Mouse (Mus musculus): Measurements from ENCODE around the gene D630003M21Rik. TPM values are rescaled to one million over a fixed set of nuclear protein-coding genes. Genes with fewer than 3 reads are reported as not detected.
A peak's percentile ranks its signal among the peaks of the same experiment; 100 is the strongest.

D630003M21Rik gene
- total RNA-seq, 2 experiments from 2014 or later = 1.8 to 2.0 TPM

DNA sequence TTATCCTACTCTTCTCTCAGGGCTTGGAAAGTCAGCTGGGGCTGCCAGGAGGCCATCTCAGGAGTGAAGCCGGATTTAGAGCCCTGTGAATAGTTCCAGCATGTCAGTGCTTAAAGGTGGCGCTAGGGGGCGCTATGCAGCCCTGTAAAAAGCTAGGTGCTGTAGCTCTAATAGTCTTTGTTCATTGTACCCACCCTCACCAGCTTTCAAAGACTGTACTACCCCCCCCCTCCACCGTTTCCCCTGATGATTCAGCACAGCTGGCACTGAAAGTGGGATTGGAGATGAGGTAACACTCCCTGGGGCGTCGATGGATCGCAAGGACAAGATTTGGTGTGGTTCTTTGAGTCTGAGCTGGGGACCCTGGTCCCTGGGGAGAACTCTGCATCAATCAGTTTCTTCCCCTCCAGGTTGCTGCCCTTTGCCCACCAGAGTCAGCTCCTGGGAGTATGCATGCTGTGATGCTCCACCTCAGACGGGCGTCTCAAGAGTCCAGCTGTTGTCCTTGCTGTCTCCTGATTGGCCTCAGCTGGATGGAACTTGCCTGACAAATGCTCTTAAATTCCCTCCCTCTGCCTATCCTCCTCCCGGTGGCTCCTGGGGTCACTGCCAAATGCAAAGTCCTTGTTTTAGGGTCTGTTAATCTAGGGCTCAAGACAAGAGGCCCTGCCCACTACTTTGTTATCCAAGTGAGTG is 33.9 kb downstream of the D630003M21Rik start:
- DNase-seq = peak; percentile 38

DNA sequence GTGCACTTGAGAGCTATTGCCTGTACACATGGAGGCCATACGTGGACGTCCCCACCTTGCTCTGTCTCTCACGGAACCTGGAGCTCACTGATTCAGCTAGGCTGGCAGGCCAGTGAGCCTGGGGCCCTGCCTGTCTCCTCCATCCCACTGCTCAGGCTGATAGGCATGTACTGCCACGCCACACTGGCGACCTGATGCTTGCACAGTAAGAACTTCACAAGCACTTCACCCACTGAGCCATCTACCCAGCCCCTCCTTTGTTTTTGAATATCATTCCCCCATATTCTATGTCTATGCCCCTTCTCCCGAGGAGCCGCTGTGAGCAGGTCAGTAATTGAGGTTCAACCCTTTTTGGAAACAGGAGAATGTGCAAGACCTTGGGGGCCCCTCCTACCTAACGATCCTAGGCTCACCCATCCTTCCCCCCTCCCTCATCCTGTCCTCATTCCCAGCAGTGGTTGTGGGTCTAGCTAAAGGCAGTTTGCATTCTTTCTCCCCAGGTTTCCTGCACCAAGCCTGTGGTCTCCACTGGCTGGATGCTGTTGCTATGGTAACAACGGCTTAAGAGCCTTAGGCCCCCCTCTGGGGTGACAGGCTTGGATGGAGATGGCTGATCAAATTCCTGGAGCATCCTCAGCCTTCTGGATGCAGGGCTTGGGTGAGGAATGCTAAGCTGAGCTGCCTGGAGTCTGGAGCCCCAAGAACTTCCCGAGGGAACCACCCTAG is 35.2 kb downstream of the D630003M21Rik start:
- no peak for DNase-seq

DNA sequence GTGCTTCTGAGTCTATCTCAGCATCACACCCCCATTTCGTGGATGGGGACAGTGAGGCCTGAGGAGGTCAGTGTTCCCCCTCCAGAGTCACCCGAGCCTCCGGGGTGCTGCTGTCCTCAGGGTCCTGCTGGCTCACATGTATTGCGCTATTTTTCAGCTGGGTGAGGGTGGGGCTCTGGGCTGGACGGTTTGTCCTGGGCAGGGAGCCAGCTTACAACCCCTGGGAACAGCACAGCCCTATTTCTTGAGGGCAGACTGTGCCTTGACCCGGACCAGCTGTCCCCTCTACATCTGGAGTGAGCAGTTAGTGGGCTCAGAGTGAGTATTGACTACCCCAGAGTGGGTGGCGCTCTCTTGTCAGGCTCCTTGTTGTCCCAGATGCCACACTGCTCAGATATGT is 37.9 kb downstream of the D630003M21Rik start:
- DNase-seq = peak; percentile 84

DNA sequence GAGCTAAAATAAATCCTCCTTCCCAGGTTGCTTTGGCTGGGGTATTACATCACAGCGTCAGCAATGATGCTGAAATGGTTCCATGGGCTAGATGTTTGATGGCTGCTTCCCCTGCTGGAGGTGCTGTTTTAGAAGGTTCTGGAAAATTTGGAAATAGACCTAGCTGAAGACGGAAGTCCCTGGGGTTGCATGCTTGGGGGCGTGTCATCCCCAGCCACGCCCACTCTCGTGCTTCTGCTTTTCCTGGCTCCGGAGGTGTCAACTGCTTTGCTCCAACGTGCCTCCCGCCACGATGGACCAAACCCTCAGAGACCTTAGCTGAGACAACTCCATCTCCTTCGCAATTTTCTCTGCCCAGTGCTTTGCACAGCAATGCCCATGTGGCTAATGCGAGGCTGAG is 39.6 kb downstream of the D630003M21Rik start:
- no peak for DNase-seq

DNA sequence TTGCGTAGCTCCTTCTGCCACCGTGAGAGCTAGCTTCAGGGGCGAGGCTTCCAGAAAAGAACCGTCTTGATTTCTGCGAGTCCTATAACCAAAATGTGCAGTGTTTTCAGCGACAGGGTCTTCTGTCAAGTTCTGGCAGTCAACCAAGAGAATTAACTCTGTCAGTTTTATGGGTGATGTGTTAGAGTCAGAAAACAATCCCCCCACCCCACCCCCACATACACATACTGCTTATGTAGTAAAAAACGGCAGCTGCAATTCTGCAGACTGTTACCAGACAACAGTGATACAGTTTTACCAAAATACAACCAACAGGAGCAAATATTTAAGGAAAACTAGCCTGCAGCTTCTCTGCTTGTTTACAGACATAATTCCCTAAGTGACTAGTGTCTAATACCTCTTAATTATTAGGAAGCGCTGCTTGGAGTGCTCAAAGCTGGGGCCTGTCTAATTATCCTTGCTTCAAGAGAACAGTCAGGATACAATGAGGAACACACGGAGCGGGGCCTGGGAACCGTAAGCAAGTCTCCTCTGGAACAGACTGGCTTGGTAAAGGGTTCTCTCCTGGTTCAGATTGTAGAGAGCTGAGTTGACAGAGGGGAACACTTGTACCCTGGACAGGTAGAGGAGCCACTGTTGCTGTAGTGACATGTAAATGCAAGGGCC is 42.7 kb downstream of the D630003M21Rik start:
- DNase-seq = no peak

DNA sequence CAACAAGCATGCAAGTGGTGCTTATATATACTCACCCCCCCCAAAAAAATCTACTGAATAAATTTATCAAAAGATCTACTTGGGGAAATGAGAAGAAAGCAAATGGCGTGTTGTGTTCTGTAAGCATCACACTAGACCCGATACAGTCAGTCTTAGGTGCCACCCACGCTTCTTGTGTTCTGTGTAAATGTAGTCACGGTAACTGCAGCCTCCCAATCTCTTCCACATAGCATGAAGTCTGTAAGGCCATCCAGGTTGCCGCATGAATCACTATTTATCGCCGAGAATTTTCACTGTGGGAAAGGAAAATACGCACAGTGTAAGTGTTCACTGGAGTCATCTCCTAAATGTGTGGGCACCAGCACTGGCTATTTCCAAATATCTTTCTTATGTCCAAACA is 45.8 kb downstream of the D630003M21Rik start:
- no peak for DNase-seq

DNA sequence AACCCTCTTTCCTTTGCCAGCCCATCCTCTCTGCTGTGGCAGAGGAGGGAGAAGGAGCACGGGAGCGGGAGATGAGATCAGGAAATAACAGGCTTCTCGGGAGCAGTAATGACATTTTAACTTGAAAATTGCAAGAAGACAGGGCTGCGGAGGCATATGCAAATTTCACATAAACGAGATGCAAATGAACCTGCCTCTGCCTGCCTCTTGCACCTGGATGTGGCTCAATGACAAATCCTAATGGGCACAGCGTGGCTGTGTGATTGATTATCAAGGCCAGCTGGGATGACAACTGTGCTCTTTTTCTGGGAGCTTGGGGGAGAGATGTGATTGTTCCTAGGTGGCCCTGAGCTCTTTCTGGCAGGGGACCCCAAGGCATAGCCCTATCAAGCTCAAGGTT is 47.1 kb downstream of the D630003M21Rik start:
- no peak for DNase-seq

DNA sequence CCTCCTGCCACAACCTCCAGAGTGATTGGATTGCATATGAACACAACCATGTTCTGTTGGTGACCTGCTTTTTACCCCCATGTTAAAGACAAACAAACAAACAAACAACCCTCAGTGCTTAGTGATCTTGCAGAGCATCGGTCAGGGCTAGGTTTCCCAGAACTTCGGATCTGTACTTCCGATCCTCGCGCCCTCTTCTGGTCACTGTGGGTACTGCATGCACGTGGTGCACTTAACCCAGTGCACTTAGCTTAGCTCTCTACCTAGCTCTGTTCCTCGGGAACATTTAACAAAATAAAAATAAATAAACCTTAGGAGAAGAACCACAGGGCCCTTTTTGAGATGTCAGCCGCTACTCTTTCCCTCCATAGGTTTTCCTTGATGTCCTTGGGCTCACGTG is 48.2 kb downstream of the D630003M21Rik start:
- DNase-seq = no peak

DNA sequence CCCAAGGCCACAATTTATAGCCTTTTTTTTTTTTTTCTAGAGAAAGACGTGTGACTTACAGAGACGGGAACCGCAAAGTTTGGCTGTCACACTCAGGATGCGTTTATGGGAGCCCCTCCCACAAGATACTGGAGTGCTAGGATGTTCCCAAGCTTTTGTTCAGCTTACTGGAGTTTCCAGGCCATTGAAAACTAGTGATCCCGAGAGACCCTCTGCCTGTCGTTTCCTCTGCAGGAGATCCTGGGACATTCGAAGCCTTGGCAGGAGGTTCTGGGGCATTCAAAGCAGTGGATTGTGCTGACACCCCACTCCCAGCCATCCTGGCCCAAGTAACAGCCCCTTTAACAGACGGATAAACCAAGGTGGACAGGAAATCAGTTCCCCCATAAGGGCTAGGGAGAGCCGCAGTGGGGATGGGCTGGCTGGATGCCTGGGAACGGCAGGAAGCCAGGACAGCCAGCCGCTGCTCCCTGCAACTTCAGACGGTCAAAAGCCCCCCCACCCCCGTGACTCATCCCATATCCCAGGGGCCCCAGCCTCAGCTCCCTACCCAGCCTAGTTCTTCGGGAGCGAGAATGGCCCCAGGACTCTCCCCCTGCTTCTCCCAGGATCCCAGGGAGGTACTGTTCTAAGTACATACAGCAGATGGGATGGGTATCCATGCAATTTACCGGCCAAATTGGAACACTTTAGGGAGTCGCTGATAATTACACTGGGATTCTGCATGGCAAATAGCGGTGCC is 49.5 kb downstream of the D630003M21Rik start:
- DNase-seq = peak; percentile 82

DNA sequence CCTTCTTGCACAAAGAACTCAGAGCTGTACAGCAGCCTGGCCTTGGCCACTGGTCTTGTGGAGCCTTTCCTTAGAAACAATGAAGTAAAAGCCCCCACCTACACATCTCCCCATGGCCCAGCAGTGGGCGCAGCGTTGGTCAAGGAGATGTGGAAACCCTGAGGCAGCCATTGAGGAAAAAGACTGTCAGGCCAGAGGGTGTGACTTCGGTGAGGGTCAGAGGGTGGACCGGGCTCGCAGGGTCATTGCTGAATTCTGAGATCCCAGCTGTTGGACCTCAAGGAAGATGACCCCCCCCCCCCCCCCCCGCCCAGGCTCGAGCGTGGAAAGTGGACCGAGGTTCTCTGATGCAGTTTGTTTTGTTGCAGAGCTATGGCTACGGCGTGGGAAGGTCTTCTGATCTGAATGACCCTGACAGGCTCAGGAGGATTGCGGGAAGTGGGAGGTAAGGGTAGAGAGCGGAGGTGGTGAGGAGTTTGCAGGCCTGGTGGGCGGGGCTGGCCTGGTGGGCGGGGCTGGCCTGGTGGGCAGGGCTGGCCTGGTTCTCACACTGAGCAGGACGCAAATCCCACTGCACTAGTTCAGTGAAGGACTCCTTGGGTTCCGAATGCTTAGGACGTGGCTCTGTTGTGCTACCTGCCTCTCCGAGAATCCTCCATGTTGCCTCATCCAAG is 50.2 kb downstream of the D630003M21Rik start:
- peak; percentile 85 for DNase-seq

DNA sequence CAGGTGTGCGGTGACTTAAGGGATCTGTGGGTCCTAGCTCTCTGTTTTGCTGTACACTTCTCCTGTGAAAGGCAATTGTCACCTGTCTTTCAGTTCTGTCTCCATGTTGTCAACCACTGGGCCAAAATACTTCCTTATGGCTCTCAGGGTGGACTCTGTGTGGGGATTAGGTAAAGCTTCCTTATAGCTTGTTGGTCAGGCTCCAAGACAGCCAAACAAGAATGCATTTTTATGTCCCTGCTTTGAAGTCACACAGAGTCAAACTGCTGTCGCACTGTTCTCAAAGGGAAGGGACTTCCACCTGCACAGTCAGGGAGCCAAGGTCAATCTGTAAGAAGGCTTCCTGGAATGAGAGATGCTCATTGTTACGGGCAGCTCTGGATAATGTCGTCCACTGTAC is 50.9 kb downstream of the D630003M21Rik start:
- DNase-seq = no peak

DNA sequence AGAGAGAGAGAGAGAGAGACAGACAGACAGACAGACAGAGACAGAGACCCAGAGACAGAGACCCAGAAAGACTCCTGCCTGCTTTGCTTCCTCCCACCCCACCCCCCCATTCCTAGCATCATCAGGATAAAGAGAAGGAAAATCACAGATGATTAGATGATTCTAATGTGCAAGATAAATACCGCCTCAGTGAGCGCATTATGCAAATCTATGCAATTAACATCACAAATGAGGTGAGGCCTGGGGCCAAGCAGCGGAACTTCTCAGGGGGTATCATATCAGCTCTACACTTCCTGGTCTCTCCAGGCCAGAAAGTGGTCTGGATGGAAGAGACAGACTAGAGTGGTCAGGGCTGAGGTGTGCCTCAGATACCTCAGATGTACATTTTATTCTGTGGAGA is 51.4 kb downstream of the D630003M21Rik start:
- DNase-seq = no peak

DNA sequence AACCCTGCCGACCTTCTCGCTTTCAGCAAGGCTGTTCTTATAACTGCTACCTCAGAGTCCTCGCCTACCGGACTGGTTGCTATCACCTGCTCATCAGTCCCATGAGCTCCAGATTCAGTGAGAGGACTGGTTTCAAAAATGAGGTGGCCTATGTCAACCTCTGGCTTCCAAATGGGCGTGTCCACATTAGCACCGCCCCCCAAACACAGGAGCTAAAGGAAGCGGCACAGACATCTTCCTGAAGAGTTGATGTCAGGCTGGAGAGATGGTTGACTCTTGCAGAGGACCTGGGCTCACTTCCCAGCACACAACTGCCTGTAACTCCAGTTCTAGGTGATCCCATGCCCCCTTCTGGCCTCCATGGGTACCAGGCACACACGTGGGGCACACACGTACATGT is 52.3 kb downstream of the D630003M21Rik start:
- DNase-seq = no peak

DNA sequence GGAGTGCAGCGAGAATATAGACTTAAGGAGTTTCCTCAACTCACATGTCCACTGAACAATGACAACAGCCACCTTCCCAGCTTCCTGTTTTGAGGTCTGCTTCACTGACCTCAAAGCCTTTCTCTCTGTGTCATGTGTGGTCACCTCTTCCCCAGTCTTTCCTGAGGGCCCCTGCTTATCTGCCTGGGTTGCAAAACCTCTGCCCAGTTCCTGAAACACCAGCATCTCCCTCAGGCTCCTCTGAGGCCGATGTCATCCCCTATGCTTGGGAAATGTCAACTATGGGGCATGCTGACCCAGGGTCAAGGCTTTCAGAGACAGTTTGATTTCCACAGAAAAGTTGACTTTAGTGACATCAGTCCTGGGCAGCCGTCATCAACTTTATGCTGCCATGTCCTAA is 53.6 kb downstream of the D630003M21Rik start:
- no peak for DNase-seq

DNA sequence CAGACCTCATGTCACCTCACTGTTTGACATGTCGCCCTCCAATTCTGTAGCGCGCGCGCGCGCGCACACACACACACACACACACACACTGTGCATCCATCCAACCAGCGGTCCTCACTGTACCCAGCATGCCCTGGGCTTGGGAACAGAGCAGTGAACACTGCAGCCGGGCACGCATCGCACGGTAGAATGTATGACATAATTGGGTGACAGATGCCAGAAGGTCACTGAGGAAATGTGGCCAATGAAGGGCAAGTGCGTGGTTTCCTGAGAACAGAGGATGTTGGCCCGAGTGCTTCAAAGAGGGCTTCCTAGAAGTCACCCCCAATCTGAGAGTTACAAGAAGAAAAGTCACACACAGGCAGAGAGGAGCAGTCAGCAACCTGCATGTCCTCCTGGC is 54.1 kb downstream of the D630003M21Rik start:
- DNase-seq = no peak

DNA sequence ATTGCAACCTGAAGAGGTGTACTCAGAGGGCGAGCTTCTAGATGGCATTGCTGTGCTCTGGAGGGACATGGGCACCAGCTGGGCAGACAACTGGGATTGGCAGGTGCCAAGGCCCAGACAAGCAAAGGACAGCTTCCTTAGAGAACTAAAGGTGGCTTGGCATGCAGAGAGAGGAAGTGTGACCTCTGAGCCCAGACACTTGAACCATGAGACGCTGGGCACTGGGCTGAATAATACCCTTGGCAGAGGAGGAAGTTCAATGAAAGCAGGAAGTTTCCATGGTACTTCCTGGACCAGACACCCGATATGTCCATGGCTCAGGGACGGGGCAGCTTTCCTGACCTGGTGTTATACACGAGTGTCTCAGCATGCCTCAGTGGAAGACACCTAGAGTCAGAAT is 54.6 kb downstream of the D630003M21Rik start:
- no peak for DNase-seq

DNA sequence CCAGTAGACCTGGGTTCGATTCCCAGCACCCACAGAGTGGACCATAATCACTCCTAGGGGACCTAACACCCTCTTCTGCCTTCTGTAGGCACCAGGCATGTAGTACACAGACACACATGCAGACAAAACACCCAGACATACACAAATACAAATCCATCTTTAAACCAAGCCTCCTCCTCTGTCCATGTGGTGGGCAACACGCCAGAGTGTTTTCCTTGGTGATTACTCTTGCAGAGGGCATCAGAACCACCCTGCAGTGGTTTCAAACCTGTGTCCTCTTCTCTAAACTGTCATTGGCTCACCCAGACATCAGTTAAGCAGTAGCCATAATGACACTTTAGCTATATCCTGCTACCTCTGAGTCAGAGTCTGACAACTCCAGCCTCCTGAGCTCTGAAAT is 58.6 kb downstream of the D630003M21Rik start:
- DNase-seq = no peak

DNA sequence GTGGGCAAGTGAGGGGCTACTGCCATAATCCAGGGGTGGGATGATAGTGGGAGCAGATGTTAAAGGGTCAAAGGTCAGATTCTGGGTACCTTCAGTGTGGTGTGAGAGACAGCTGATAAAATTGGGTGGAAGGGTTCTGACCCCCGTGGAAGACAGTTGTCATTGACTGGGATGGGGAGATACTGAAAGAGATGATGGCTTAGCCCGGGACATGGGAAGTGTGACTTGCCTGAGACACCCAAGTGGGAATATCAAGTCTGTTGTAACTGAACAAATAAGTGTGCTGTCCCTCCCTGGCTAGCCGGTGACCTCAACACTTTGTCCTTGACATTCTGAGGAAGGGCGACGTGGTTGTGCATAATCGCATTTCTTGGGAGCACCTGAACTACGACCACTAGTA is 59.3 kb downstream of the D630003M21Rik start:
- DNase-seq = no peak

DNA sequence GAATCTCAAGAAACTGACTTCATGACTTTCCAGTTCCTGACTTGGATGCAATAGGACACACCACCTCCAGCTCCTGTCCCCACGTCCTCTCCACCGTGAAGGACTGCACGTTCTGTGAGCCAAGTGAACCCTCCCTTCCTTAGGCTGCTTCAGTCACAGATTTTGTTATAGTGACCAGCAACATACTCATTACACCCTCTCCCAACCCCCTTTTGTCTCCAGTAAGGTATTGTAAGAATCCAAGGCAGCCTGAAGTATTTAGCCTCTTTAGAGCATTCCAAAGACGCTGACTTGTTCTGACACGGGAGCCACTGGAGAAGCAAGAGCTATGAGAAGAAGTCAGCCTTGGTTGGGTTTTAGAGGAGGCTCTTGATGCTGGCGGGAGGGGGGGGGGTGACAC is 59.7 kb downstream of the D630003M21Rik start:
- no peak for DNase-seq

DNA sequence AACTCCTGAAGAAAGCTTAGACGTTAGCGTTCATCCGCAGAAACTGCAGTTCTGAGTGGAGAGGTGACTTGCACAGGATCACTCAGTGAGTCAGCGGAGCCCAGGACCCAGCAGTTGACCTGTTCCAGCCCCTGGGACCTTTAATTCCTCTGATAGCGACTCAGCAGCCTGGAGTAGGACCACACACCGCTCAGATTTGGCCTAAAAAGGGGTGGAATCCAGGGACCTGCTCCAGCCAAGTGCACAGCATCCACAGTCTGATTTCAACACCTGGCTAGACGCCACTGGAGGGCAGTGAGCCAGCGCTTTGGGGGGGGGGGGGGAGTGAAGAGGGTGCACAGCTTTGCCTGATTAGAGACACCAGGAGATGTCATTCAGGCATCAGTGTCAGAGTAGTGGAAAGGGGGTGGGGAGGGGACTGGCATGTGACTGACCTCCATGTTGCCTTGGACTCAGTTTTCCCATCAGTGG is 60.2 kb downstream of the D630003M21Rik start:
- DNase-seq = peak; percentile 44

DNA sequence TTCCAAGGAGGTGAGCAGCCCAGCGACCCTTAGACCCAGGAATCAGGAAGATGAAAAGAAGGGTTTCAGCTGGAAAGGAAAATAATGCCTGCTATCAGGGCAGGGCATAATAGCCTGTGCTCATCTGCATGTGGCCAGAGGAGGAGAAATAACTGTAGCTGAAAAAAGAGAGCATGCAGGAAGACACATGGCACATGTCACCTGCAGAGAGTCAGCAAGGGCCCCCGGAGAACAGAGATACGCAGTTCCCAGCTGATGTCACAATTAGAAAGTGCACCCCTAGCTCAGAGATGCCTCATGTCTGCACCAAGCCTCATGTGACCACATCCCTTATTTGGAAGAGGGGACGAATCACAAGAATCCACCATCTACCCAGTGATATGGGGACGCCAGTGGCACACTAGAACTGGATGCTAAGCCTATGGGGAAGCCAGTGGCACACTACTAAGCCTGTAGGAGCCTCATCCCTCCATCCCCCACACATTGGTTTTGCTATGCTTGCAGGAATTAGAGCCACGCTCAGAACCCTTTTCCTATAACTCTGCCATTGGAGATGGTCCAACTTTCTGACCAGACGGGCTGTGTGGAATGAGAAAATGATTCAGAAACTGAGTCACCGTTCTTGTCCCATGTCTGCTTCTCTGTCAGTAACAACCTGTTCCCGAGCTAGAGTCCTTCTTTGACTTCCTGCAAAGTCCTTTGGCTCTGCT is 61.4 kb downstream of the D630003M21Rik start:
- no peak for DNase-seq

Data from gastrocnemius, postnatal 25 days (tissue).